Comparison of ENCODE assay signal across 22 mouse cellular contexts in the genomic region with DNA sequence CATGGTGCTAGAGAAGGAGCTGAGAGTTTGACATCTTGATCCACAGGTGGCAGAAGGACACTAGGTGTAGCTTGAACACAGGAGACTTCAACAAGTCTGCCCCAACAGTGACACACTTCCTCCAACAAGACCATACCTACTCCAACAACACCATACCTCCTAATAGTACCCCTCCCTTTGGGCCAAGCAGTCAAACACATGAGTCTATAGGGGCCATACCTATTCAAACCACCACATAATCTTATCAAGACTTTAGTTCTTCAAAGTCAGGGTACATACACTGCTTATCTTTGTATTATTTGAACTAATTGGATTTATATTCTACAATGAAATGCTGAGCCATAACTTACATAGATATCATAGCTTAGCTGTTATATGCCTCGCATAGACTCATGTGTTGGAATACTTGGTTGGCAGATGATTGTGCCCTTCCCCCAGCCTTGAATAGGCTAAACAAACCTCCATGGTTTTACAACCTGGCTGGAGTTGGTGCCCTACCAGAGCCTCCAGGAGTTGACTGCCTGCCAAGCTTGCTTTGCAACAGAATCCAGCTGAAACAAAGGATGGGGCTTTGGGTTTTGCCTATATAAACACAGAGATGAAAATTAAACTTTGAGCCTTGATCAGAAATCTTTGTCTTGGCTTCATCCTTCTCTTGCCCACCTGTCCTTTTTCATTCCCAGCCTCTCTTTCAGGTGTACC.
A peak's percentile ranks its signal among the peaks of the same experiment; 100 is the strongest.
DNase-seq lines count a peak whose midpoint lies in the region; ATAC-seq lines count a peak whose summit lies in the region.
"Had no signal": no experiment of that assay in that cellular context is flagged by ENCODE, and none has a peak within 500 bp of the region (broad histone marks: within the 10 kb centered on the region; RNA-seq: fewer than 3 reads in every experiment).

No protein-coding gene starts in this region.

- no peak overlapping the region for H3K4me3 ChIP-seq in stomach, embryonic 14.5 days (ENCODE audit: low read depth, low read length)
- H3K4me3 ChIP-seq: embryonic facial prominence, embryonic 15.5 days; erythroblast, embryonic 14.5 days; forebrain, embryonic 10.5 days; gastrocnemius, adult 2 months; heart, embryonic 10.5 days; hindbrain, embryonic 13.5 days had no signal

- 82% methylated on average over 1 of the region's 1 CpGs for WGBS in stomach, embryonic 14.5 days

- H3K9me3 ChIP-seq in stomach, embryonic 14.5 days (ENCODE audit: control insufficient read depth, low read depth, low read length) = no peaks in the 10 kb centered on the region
- H3K9me3 ChIP-seq: embryonic facial prominence, embryonic 15.5 days; forebrain, embryonic 10.5 days; heart, embryonic 10.5 days; hindbrain, embryonic 13.5 days had no signal

- no peak overlapping the region for H3K27ac ChIP-seq in stomach, embryonic 14.5 days (ENCODE audit: low read length)
- H3K27ac ChIP-seq: embryonic facial prominence, embryonic 15.5 days; forebrain, embryonic 10.5 days; gastrocnemius, adult 2 months; heart, embryonic 10.5 days; hindbrain, embryonic 13.5 days; hindbrain, postnatal 0 days had no signal

- ATAC-seq in cerebellum, adult (ENCODE audit: insufficient number of reproducible peaks, low FRiP score, low TSS enrichment) = no peak
- ATAC-seq in stomach, embryonic 14.5 days (ENCODE audit: insufficient number of reproducible peaks, insufficient read depth, low FRiP score, low read depth) = peak; percentile 53; the same call in 1 of the 2 replicates
- ATAC-seq: forebrain, embryonic 14.5 days; hindbrain, postnatal 0 days had no signal

- no peaks in the 10 kb centered on the region for H3K36me3 ChIP-seq in stomach, embryonic 14.5 days (ENCODE audit: control insufficient read depth, insufficient read depth, low read length)
- H3K36me3 ChIP-seq: embryonic facial prominence, embryonic 15.5 days; forebrain, embryonic 10.5 days; heart, embryonic 10.5 days; hindbrain, embryonic 13.5 days had no signal

- no peaks in the 10 kb centered on the region for H3K27me3 ChIP-seq in stomach, embryonic 14.5 days (ENCODE audit: control insufficient read depth, insufficient read depth, low read length)
- H3K27me3 ChIP-seq: CH12.LX; embryonic facial prominence, embryonic 15.5 days; hindbrain, embryonic 13.5 days had no signal

- no peak overlapping the region for H3K4me2 ChIP-seq in stomach, embryonic 14.5 days (replicated peaks; ENCODE audit: low read depth, low read length)
- H3K4me2 ChIP-seq: embryonic facial prominence, embryonic 15.5 days; hindbrain, embryonic 13.5 days had no signal

- H3K4me1 ChIP-seq in stomach, embryonic 14.5 days (ENCODE audit: control insufficient read depth, insufficient read depth, low read length) = no peaks in the 10 kb centered on the region
- H3K4me1 ChIP-seq: embryonic facial prominence, embryonic 15.5 days; forebrain, embryonic 10.5 days; heart, embryonic 10.5 days; hindbrain, embryonic 13.5 days had no signal

- H3K9ac ChIP-seq in stomach, embryonic 14.5 days (replicated peaks; ENCODE audit: low read depth, low read length) = no peak overlapping the region
- H3K9ac ChIP-seq: embryonic facial prominence, embryonic 15.5 days; hindbrain, embryonic 13.5 days had no signal

- DNase-seq in cerebellum, postnatal 14 days = peak; percentile 42 to 58
- peak; percentile 12 for DNase-seq in kidney, adult 9 months
- no peak for DNase-seq in kidney, adult 11 months
- no peak for DNase-seq in thymus, postnatal 0 days (ENCODE audit: low spot score)
- DNase-seq: adrenal gland, adult 8-10 months; cerebellum, adult 11-12 months; cerebellum, adult 9-10 months; embryo, embryonic 11 days; gastrocnemius, adult 2 months; gastrocnemius, postnatal 25 days; heart, adult 18-20 months; heart, postnatal 10 days had no signal

Comparison
In these comparisons a context has a peak if more than half of its experiments do, and no peak if none do; other contexts are left out.
1. DNase-seq: peak in cerebellum, postnatal 14 days (2 of 2) and kidney, adult 9 months (single experiment); none in kidney, adult 11 months (single experiment) and thymus, postnatal 0 days (single experiment).